Mouse (Mus musculus) stomach, embryonic 16.5 days (tissue): ENCODE measurements at regions not wholly inside any gene's neighbourhood (a gene's known extent, or its start where the extent isn't known, plus 50 kb on each side); places are given as distances from the start of the nearest gene placed in this dataset.

Experiments
- ATAC-seq: fragments of 200-750 bp; cut with Nextera tagmentation; 2 replicates; pipeline ENCODE4 v1.8.0; 2017; ENCODE audit warnings: moderate number of reproducible peaks, moderate TSS enrichment; ENCODE audit not compliant: insufficient read depth, low FRiP score
- H3K27ac ChIP-seq: fragments of 300-500 bp; sonication (generic); 2 replicates; pipeline ENCODE4 v1.5.1; 2014; ENCODE audit warnings: low read length
- H3K27me3 ChIP-seq: fragments of 300-500 bp; sonication (generic); 2 replicates; pipeline ENCODE4 v1.6.1; 2014; ENCODE audit warnings: low read length, control low read depth, mixed read lengths; ENCODE audit not compliant: control insufficient read depth, insufficient read depth
- H3K36me3 ChIP-seq: fragments of 300-500 bp; sonication (generic); 2 replicates; pipeline ENCODE4 v1.6.1; 2014; ENCODE audit warnings: low read length; ENCODE audit not compliant: control insufficient read depth, insufficient read depth
- H3K4me1 ChIP-seq: fragments of 300-500 bp; sonication (generic); 2 replicates; pipeline ENCODE4 v1.6.1; 2014; ENCODE audit warnings: low read length, control low read depth, mixed read lengths; ENCODE audit not compliant: control insufficient read depth, insufficient read depth
- H3K4me2 ChIP-seq: fragments of 300-500 bp; sonication (generic); 2 replicates; pipeline ENCODE4 v1.6.1; 2014; ENCODE audit warnings: low read depth, low read length, mixed read lengths
- H3K4me3 ChIP-seq: fragments of 300-500 bp; sonication (generic); replicated peaks from 2 replicates; pipeline ENCODE4 v1.5.1; 2014; ENCODE audit warnings: mild to moderate bottlenecking, low read length
- H3K9ac ChIP-seq: fragments of 300-500 bp; sonication (generic); 2 replicates; pipeline ENCODE4 v1.6.1; 2014; ENCODE audit warnings: low read length
- H3K9me3 ChIP-seq: fragments of 300-500 bp; sonication (generic); replicated peaks from 2 replicates; pipeline ENCODE4 v1.6.1; 2016; ENCODE audit warnings: low read length, control low read depth; ENCODE audit not compliant: control insufficient read depth
- WGBS: fragments of 180-500 bp; shearing (Covaris S2); extraction: QIAGEN DNeasy Blood & Tissue Kit; methylation state at CpG from one replicate; pipeline ENCODE4 v1.1.7; 2014; 5-methylcytosine and 5-hydroxymethylcytosine counted together

GRCm38 (mm10) chr9:118416032-118416431 lies 62.0 kb upstream of the Eomes start:
- no peak for ATAC-seq
- no peak overlapping the region for H3K4me2 ChIP-seq
- no peaks in the 10 kb centered on the region for H3K4me1 ChIP-seq
- no peaks in the 10 kb centered on the region for H3K36me3 ChIP-seq
- H3K27me3 ChIP-seq, result no peaks in the 10 kb centered on the region
- H3K9ac ChIP-seq, result no peak overlapping the region
- no peak overlapping the region for H3K27ac ChIP-seq
- H3K4me3 ChIP-seq, result no peak overlapping the region
- no peaks in the 10 kb centered on the region for H3K9me3 ChIP-seq
- WGBS, result 70% methylated on average over 4 of the region's 4 CpGs

- WGBS, result 87% methylated on average over 6 of the region's 6 CpGs
- no peak for ATAC-seq
- H3K4me1 ChIP-seq, result no peaks in the 10 kb centered on the region
- H3K4me3 ChIP-seq, result no peak overlapping the region
- H3K36me3 ChIP-seq, result no peaks in the 10 kb centered on the region
- H3K27me3 ChIP-seq, result no peaks in the 10 kb centered on the region
- H3K27ac ChIP-seq, result no peak overlapping the region
- no peak overlapping the region for H3K4me2 ChIP-seq
- H3K9me3 ChIP-seq, result no peaks in the 10 kb centered on the region
- H3K9ac ChIP-seq, result no peak overlapping the region
Measured at GRCm38 (mm10) chr9:118416475-118416874, 61.5 kb upstream of the Eomes start.

- no peaks in the 10 kb centered on the region for H3K9me3 ChIP-seq
- no peak overlapping the region for H3K9ac ChIP-seq
- no peak for ATAC-seq
- H3K4me3 ChIP-seq, result no peak overlapping the region
- 79% methylated on average over 6 of the region's 6 CpGs for WGBS
- H3K27ac ChIP-seq, result no peak overlapping the region
- H3K36me3 ChIP-seq, result no peaks in the 10 kb centered on the region
- no peak overlapping the region for H3K4me2 ChIP-seq
- H3K27me3 ChIP-seq, result no peaks in the 10 kb centered on the region
- H3K4me1 ChIP-seq, result no peaks in the 10 kb centered on the region
Measured at GRCm38 (mm10) chr9:118424344-118424743, 53.7 kb upstream of the Eomes start.
